Mouse (Mus musculus): Measurements from ENCODE around the gene Gcnt3. TPM values are rescaled to one million over a fixed set of nuclear protein-coding genes. Genes with fewer than 3 reads are reported as not detected.
A peak's percentile ranks its signal among the peaks of the same experiment; 100 is the strongest.

Gcnt3 gene
- total and polyA plus RNA-seq, 3 experiments: not detected

DNA sequence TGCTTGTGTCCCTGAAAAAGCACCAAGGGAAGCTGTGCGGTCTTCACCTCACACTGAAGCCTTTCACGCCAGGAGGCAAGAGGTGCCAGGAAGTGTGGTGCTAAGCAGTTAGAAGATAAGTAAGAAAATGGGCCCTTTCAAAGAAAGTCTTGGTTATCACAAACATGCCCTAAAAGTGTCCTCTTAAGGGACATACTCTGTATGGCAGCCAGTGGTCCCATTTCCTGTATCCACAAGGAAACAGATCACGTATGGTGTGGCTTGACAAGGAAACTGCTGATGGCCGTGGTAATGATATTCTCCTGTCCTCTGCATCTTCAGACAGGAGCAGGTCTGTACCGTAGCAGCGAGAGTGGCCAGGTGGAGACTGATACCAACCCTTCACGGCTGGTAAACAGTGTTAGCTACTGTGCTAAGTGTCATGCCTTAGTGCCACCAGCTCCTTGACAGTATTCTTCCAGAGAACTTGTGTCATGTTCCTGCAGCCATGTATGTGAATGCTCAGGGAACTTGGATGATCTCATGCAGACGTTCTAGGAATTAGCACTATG, 28.1 kb downstream of the Gcnt3 start:
- TF ChIP-seq CTCF (IDR thresholded peaks at IDR 0.05) (no peak), POLR2A (IDR thresholded peaks at IDR 0.05; ENCODE audit: insufficient read depth, low read depth, low read length) (no peak), EP300 (IDR thresholded peaks at IDR 0.05; ENCODE audit: insufficient read depth, low read depth, low read length) (no peak)
- Histone ChIP-seq H3K36me3 (ENCODE audit: control insufficient read depth, insufficient read depth, low read length) (peaks cover 21% of the 10 kb centered on the region), H3K9ac (ENCODE audit: low read depth, low read length) (no peak overlapping the region), H3K79me2 (replicated peaks; ENCODE audit: control insufficient read depth, insufficient read depth, low read length) (peaks cover 4% of the 10 kb centered on the region), H3K4me1 (ENCODE audit: control insufficient read depth, insufficient read depth, low read length) (peaks cover 5% of the 10 kb centered on the region), H3K4me3 (no peak overlapping the region), H3K27ac (no peak overlapping the region), H3K27me3 (ENCODE audit: control insufficient read depth, insufficient read depth, low read length) (no peaks in the 10 kb centered on the region)
- DNase-seq: no peak
- 57% methylated on average over 8 of the region's 8 CpGs for WGBS
- intact Hi-C loops (cut with DNase I): loop anchor here (2.0 kb wide), 1 partner anchor 17 kb away; no protein-coding TSS in a partner anchor

DNA sequence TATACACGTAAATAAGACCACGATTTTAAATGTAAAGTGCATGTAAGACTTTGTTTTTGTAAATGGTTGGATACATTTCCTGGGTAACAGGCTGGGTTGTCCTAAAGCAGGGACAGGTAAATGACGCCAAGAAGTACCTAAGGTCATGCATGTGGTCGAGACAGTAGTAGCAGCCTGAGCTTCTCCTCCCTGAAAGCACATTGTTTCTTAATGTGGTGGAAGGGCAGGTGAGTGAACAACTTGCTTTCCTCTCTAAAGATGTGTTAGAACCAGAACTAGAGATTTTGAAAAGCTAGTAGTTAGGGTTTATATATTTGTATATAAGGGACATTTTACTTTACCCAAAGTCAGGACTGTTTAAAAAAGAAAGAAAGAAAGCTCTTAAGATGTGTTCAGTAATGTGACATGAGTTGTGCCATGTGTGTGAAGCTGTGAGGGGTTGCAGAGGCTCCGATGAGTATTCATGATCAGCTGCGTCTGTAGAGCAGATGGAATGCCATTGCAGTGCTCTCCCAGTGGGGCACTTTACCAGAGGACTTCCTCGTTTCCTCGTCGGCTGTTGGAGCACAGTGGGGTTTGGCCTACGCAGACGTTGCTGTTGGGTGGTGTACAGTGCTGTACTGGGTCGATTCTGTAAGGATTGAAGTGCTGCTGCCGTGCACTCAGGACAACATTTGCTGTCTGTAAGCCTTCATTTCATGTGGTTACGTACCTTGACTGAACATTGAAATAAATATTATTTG, 30.2 kb downstream of the Gcnt3 start:
- Histone ChIP-seq H3K27ac (no peak overlapping the region), H3K4me3 (no peak overlapping the region), H3K27me3 (ENCODE audit: control insufficient read depth, insufficient read depth, low read length) (no peaks in the 10 kb centered on the region), H3K36me3 (ENCODE audit: control insufficient read depth, insufficient read depth, low read length) (peaks cover 15% of the 10 kb centered on the region), H3K4me1 (ENCODE audit: control insufficient read depth, insufficient read depth, low read length) (peaks cover 1% of the 10 kb centered on the region; the same call in 1 of the 2 replicates), H3K79me2 (replicated peaks; ENCODE audit: control insufficient read depth, insufficient read depth, low read length) (peaks cover 3% of the 10 kb centered on the region; the same call in 1 of the 2 replicates), H3K9ac (ENCODE audit: low read depth, low read length) (no peak overlapping the region)
- no peak for DNase-seq
- 80% methylated on average over 14 of the region's 14 CpGs for WGBS
- intact Hi-C loops (cut with DNase I): no loop called here
- TF ChIP-seq CTCF (IDR thresholded peaks at IDR 0.05) (no peak), POLR2A (IDR thresholded peaks at IDR 0.05; ENCODE audit: insufficient read depth, low read depth, low read length) (no peak), EP300 (IDR thresholded peaks at IDR 0.05; ENCODE audit: insufficient read depth, low read depth, low read length) (no peak)

DNA sequence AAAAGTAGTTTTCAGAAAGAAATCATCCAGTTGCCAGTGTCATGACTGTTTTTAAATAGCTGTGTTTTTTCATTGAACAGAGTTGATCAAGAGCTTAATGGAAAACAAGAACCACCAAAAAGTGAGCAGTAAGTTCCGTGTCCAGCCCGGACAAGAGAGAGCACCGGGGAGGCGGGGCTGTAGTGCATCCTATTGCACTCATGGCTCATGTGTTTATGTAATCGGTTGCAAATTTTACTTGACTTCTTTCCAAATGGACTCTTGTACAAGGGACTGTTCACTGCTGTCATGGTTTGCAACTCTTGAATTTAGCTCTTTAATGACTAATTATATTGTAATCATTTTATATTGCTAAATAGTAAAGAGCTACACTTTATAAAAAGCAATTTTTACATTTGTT, 30.9 kb downstream of the Gcnt3 start:
- Histone ChIP-seq H3K27me3 (ENCODE audit: control insufficient read depth, insufficient read depth, low read length) (no peaks in the 10 kb centered on the region), H3K27ac (no peak overlapping the region), H3K9ac (ENCODE audit: low read depth, low read length) (no peak overlapping the region), H3K4me1 (ENCODE audit: control insufficient read depth, insufficient read depth, low read length) (peaks cover under 1% of the 10 kb centered on the region; the same call in 1 of the 2 replicates), H3K4me3 (no peak overlapping the region), H3K79me2 (replicated peaks; ENCODE audit: control insufficient read depth, insufficient read depth, low read length) (peaks cover 3% of the 10 kb centered on the region; the same call in 1 of the 2 replicates), H3K36me3 (ENCODE audit: control insufficient read depth, insufficient read depth, low read length) (peaks cover 15% of the 10 kb centered on the region)
- TF ChIP-seq POLR2A (IDR thresholded peaks at IDR 0.05; ENCODE audit: insufficient read depth, low read depth, low read length) (no peak), EP300 (IDR thresholded peaks at IDR 0.05; ENCODE audit: insufficient read depth, low read depth, low read length) (no peak), CTCF (IDR thresholded peaks at IDR 0.05) (no peak)
- intact Hi-C loops (cut with DNase I): no loop called here
- DNase-seq: no peak
- 64% methylated on average over 5 of the region's 5 CpGs for WGBS

DNA sequence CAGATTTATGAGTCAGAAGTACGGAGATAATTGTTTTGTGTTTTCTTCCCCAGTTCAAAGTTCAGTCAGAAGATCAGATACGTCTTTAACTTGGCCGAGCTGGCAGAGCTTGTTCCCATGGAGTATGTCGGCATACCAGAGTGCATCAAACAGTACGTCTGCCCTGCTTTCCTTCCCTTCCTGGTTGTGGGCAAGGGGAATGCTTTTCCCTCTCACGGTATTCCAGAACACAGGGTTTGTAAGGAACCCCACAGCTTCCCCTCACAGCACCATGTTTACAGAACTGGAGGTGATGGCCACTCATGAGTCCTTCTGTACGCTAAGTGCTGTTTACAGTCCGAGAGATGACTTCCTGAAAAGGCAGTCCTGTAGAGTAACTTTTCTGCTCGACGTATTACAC, 34.4 kb downstream of the Gcnt3 start:
- WGBS: 84% methylated on average over 10 of the region's 10 CpGs
- TF ChIP-seq CTCF (IDR thresholded peaks at IDR 0.05) (no peak), EP300 (IDR thresholded peaks at IDR 0.05; ENCODE audit: insufficient read depth, low read depth, low read length) (no peak), POLR2A (IDR thresholded peaks at IDR 0.05; ENCODE audit: insufficient read depth, low read depth, low read length) (no peak)
- no peak overlapping the region for H3K4me3 ChIP-seq
- H3K27ac ChIP-seq: no peak overlapping the region
- intact Hi-C loops (cut with DNase I): no loop called here
- no peak overlapping the region for H3K9ac ChIP-seq (ENCODE audit: low read depth, low read length)
- peaks cover 3% of the 10 kb centered on the region; the same call in 1 of the 2 replicates for H3K79me2 ChIP-seq (replicated peaks; ENCODE audit: control insufficient read depth, insufficient read depth, low read length)
- DNase-seq: no peak
- H3K36me3 ChIP-seq (ENCODE audit: control insufficient read depth, insufficient read depth, low read length): peaks cover 17% of the 10 kb centered on the region
- H3K4me1 ChIP-seq (ENCODE audit: control insufficient read depth, insufficient read depth, low read length): no peaks in the 10 kb centered on the region
- no peaks in the 10 kb centered on the region for H3K27me3 ChIP-seq (ENCODE audit: control insufficient read depth, insufficient read depth, low read length)

DNA sequence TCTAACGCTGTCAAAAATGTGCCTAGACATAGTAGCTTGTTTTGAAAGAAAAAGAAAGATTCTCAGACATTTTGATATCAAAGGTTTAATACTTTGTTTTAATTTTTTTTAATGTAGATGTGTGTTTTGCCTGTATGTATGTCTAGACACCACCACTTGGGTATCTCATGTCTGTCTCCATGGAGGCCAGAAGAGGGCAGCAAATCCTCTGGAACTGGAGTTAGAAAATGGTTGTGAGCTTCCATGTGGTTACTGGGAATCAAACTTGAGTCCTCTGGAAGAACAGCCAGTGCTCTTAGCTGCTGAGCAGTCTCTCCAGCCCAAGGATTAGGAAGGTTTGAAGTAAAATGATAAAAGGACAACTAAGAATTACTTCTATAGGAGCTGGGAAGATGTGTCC, 38.6 kb downstream of the Gcnt3 start:
- intact Hi-C loops (cut with DNase I): no loop called here
- H3K27ac ChIP-seq: no peak overlapping the region
- peaks cover 21% of the 10 kb centered on the region for H3K36me3 ChIP-seq (ENCODE audit: control insufficient read depth, insufficient read depth, low read length)
- H3K27me3 ChIP-seq (ENCODE audit: control insufficient read depth, insufficient read depth, low read length): no peaks in the 10 kb centered on the region
- H3K79me2 ChIP-seq (replicated peaks; ENCODE audit: control insufficient read depth, insufficient read depth, low read length): peaks cover 10% of the 10 kb centered on the region
- H3K4me3 ChIP-seq: no peak overlapping the region
- peaks cover 6% of the 10 kb centered on the region for H3K4me1 ChIP-seq (ENCODE audit: control insufficient read depth, insufficient read depth, low read length)
- H3K9ac ChIP-seq (ENCODE audit: low read depth, low read length): no peak overlapping the region
- TF ChIP-seq EP300 (IDR thresholded peaks at IDR 0.05; ENCODE audit: insufficient read depth, low read depth, low read length) (no peak), CTCF (IDR thresholded peaks at IDR 0.05) (peak; percentile 58), POLR2A (IDR thresholded peaks at IDR 0.05; ENCODE audit: insufficient read depth, low read depth, low read length) (no peak)
- no peak for DNase-seq
- 79% methylated on average over 1 of the region's 1 CpGs for WGBS

DNA sequence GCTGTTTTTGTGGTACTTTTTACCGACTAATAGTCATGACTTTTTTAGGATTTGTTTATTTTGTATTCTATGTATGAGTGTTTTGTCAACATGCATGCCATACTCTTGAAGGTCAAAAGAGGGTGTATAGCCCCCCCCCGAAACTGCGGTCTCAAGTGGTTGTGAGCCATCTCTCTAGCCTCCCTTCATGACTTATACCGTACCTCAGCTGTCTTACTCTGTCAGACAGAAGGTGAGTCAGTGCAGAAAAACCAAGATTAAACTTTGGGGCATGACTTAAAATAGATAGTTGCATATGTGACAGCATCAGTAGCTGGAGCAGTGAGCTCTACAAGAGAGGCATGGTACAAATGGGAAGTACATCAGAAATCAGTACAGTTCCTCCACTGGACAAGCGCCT, 43.3 kb downstream of the Gcnt3 start:
- no peak for DNase-seq
- 78% methylated on average over 5 of the region's 5 CpGs for WGBS
- Histone ChIP-seq H3K79me2 (replicated peaks; ENCODE audit: control insufficient read depth, insufficient read depth, low read length) (peaks cover 7% of the 10 kb centered on the region), H3K36me3 (ENCODE audit: control insufficient read depth, insufficient read depth, low read length) (peaks cover 42% of the 10 kb centered on the region), H3K4me1 (ENCODE audit: control insufficient read depth, insufficient read depth, low read length) (peaks cover 19% of the 10 kb centered on the region), H3K27ac (no peak overlapping the region), H3K4me3 (no peak overlapping the region), H3K9ac (ENCODE audit: low read depth, low read length) (peak overlapping the region; percentile 29; the same call in 1 of the 2 replicates), H3K27me3 (ENCODE audit: control insufficient read depth, insufficient read depth, low read length) (no peaks in the 10 kb centered on the region)
- intact Hi-C loops (cut with DNase I): no loop called here
- TF ChIP-seq CTCF (IDR thresholded peaks at IDR 0.05): no peak
- no peak for TF ChIP-seq POLR2A (IDR thresholded peaks at IDR 0.05; ENCODE audit: insufficient read depth, low read depth, low read length)
- TF ChIP-seq EP300 (IDR thresholded peaks at IDR 0.05; ENCODE audit: insufficient read depth, low read depth, low read length): no peak
